Mouse (Mus musculus) CH12.LX (cell line): Measurements from ENCODE around the gene Rpl32. TPM values are rescaled to one million over a fixed set of nuclear protein-coding genes. Genes with fewer than 3 reads are reported as not detected.

Experiments
- DNase-seq: peaks from one replicate; pipeline ENCODE4 v3.0.0-alpha.2; 2013; ENCODE audit errors: extremely low read depth
- H3K27ac ChIP-seq: 2 replicates; pipeline ENCODE4 v1.5.1; 2012; ENCODE audit warnings: low read depth, mild to moderate bottlenecking, control low read depth, moderate library complexity; ENCODE audit not compliant: insufficient read depth
- H3K27me3 ChIP-seq: replicated peaks from 2 replicates; pipeline ENCODE3; 2012; ENCODE audit warnings: inconsistent platforms
- H3K36me3 ChIP-seq, 2 experiments: replicated peaks in 1 of 2; 2 replicates each; pipeline versions ENCODE3 to v1.6.1; 2012; ENCODE audit warnings: inconsistent platforms in 1 of 2, low read length in 1 of 2, mild to moderate bottlenecking in 1 of 2, mixed read lengths in 1 of 2, moderate library complexity in 1 of 2; ENCODE audit not compliant: control insufficient read depth in 1 of 2, insufficient read depth in 1 of 2
- H3K4me1 ChIP-seq, 2 experiments: 2 replicates each; pipeline ENCODE4 v1.6.1; 2012; ENCODE audit warnings: inconsistent platforms in 1 of 2, moderate library complexity in 1 of 2; ENCODE audit not compliant: insufficient read depth in 2 of 2, control insufficient read depth in 1 of 2
- H3K4me2 ChIP-seq: 2 replicates; pipeline ENCODE4 v1.6.1; 2012; ENCODE audit warnings: low read depth, mild to moderate bottlenecking, control low read depth; ENCODE audit not compliant: poor library complexity, insufficient read depth, severe bottlenecking
- H3K4me3 ChIP-seq, 3 experiments: fragments of 150-350 bp in 1 of 3; sonication (generic) in 1 of 3; replicated peaks in 1 of 3; 2 replicates each; pipeline versions ENCODE3 to v1.5.1; 2011 to 2012; ENCODE audit warnings: low read depth in 2 of 3, low read length in 2 of 3, mild to moderate bottlenecking in 2 of 3, moderate library complexity in 2 of 3, control low read depth in 1 of 3, improper control_type of control experiment in 1 of 3, inconsistent platforms in 1 of 3, mixed read lengths in 1 of 3; ENCODE audit not compliant: poor library complexity in 1 of 3
- H3K79me2 ChIP-seq: replicated peaks from 2 replicates; pipeline ENCODE4 v1.6.1; 2012; ENCODE audit warnings: mild to moderate bottlenecking, moderate library complexity; ENCODE audit not compliant: control insufficient read depth, poor library complexity, insufficient read depth, severe bottlenecking; ENCODE audit errors: extremely low read depth
- H3K9ac ChIP-seq: 2 replicates; pipeline ENCODE4 v1.6.1; 2012; ENCODE audit warnings: low read depth, mild to moderate bottlenecking, control low read depth, moderate library complexity; ENCODE audit not compliant: insufficient read depth
- H3K9me3 ChIP-seq: replicated peaks from 2 replicates; pipeline ENCODE3; 2012; ENCODE audit warnings: low read length, inconsistent platforms, mixed read lengths
- CHD1 ChIP-seq: IDR thresholded peaks from 2 replicates; pipeline ENCODE4 v1.6.1; 2012; ENCODE audit warnings: low read depth, low read length, improper control_type of control experiment, inconsistent platforms
- CTCF ChIP-seq, 2 experiments: IDR thresholded peaks in 1 of 2; conservative IDR thresholded peaks in 1 of 2; 2 replicates each; pipeline ENCODE4 v1.5.1; 2011 to 2012; ENCODE audit warnings: low read depth in 2 of 2, low read length in 2 of 2, improper control_type of control experiment in 1 of 2, inconsistent platforms in 1 of 2, mild to moderate bottlenecking in 1 of 2, moderate library complexity in 1 of 2
- E2F4 ChIP-seq: IDR thresholded peaks from 2 replicates; pipeline ENCODE4 v1.6.1; 2011; ENCODE audit warnings: low read depth, low read length, improper control_type of control experiment; ENCODE audit not compliant: insufficient replicate concordance
- ELF1 ChIP-seq: IDR thresholded peaks from 2 replicates; pipeline ENCODE4 v1.6.1; 2014; ENCODE audit warnings: low read depth, mild to moderate bottlenecking, inconsistent platforms, low read length, improper control_type of control experiment
- ETS1 ChIP-seq: conservative IDR thresholded peaks from 2 replicates; pipeline ENCODE4 v1.6.1; 2012; ENCODE audit warnings: low read depth, mild to moderate bottlenecking, inconsistent platforms, low read length, improper control_type of control experiment, moderate library complexity
- GABPA ChIP-seq: IDR thresholded peaks from 2 replicates; pipeline ENCODE4 v1.6.1; 2012; ENCODE audit warnings: low read depth, low read length, improper control_type of control experiment, inconsistent platforms; ENCODE audit not compliant: insufficient replicate concordance
- HCFC1 ChIP-seq: IDR thresholded peaks from 2 replicates; pipeline ENCODE4 v1.6.1; 2012; ENCODE audit warnings: low read depth, mild to moderate bottlenecking, inconsistent platforms, low read length, improper control_type of control experiment
- IRF4 ChIP-seq: IDR thresholded peaks from 2 replicates; pipeline ENCODE4 v1.6.1; 2014; ENCODE audit warnings: low read depth, mild to moderate bottlenecking, inconsistent platforms, low read length, improper control_type of control experiment
- JUND ChIP-seq: conservative IDR thresholded peaks from 2 replicates; pipeline ENCODE4 v1.6.1; 2011; ENCODE audit warnings: low read depth, low read length, improper control_type of control experiment
- KAT2A ChIP-seq: IDR thresholded peaks from 2 replicates; pipeline ENCODE4 v1.6.1; 2012; ENCODE audit warnings: low read length, improper control_type of control experiment, inconsistent platforms; ENCODE audit not compliant: insufficient replicate concordance
- MAX ChIP-seq: IDR thresholded peaks from 2 replicates; pipeline ENCODE4 v1.6.1; 2011; ENCODE audit warnings: low read length, improper control_type of control experiment
- MAZ ChIP-seq: IDR thresholded peaks from 2 replicates; pipeline ENCODE4 v1.6.1; 2012; ENCODE audit warnings: low read depth, mild to moderate bottlenecking, inconsistent platforms, low read length, improper control_type of control experiment, moderate library complexity
- MXI1 ChIP-seq: IDR thresholded peaks from 2 replicates; pipeline ENCODE4 v1.6.1; 2011; ENCODE audit warnings: mild to moderate bottlenecking, low read depth, low read length, improper control_type of control experiment
- MYC ChIP-seq: IDR thresholded peaks from 2 replicates; pipeline ENCODE4 v1.6.1; 2011; ENCODE audit warnings: low read depth, mild to moderate bottlenecking, improper control_type of control experiment, low read length
- NELFE ChIP-seq: IDR thresholded peaks from 2 replicates; pipeline ENCODE4 v1.6.1; 2011; ENCODE audit warnings: low read depth, low read length, improper control_type of control experiment
- NRF1 ChIP-seq: IDR thresholded peaks from 2 replicates; pipeline ENCODE4 v1.6.1; 2014; ENCODE audit warnings: low read depth, mild to moderate bottlenecking, inconsistent platforms, low read length, improper control_type of control experiment, moderate library complexity
- PAX5 ChIP-seq: IDR thresholded peaks from 2 replicates; pipeline ENCODE4 v1.6.1; 2012; ENCODE audit warnings: low read length, inconsistent platforms, mixed read lengths
- POLR2A ChIP-seq: IDR thresholded peaks from 2 replicates; pipeline ENCODE4 v1.6.1; 2011; ENCODE audit warnings: low read depth, mild to moderate bottlenecking, improper control_type of control experiment, low read length
- POLR2AphosphoS2 ChIP-seq: IDR thresholded peaks from 2 replicates; pipeline ENCODE4 v1.6.1; 2011; ENCODE audit warnings: low read depth, low read length, improper control_type of control experiment
- RAD21 ChIP-seq: IDR thresholded peaks from 2 replicates; pipeline ENCODE4 v1.6.1; 2011; ENCODE audit warnings: low read depth, mild to moderate bottlenecking, low read length, improper control_type of control experiment, moderate library complexity
- SIN3A ChIP-seq: IDR thresholded peaks from 2 replicates; pipeline ENCODE4 v1.6.1; 2012; ENCODE audit warnings: low read length, improper control_type of control experiment, inconsistent platforms
- TBP ChIP-seq: conservative IDR thresholded peaks from 2 replicates; pipeline ENCODE4 v1.6.1; 2011; ENCODE audit warnings: low read depth, low read length, improper control_type of control experiment
- TCF12 ChIP-seq: IDR thresholded peaks from 2 replicates; pipeline ENCODE4 v1.6.1; 2014; ENCODE audit warnings: low read depth, mild to moderate bottlenecking, inconsistent platforms, low read length, improper control_type of control experiment
- USF1 ChIP-seq: IDR thresholded peaks from 2 replicates; pipeline ENCODE4 v1.6.1; 2014; ENCODE audit warnings: low read depth, mild to moderate bottlenecking, inconsistent platforms, low read length, improper control_type of control experiment
- ZKSCAN1 ChIP-seq: IDR thresholded peaks from 2 replicates; pipeline ENCODE4 v1.6.1; 2012; ENCODE audit warnings: low read depth, inconsistent platforms, low read length, improper control_type of control experiment, borderline replicate concordance
- ZMIZ1 ChIP-seq: IDR thresholded peaks from 2 replicates; pipeline ENCODE4 v1.6.1; 2012; ENCODE audit warnings: low read depth, mild to moderate bottlenecking, inconsistent platforms, low read length, improper control_type of control experiment
- ZNF384 ChIP-seq: IDR thresholded peaks from 2 replicates; pipeline ENCODE4 v1.6.1; 2012; ENCODE audit warnings: low read depth, low read length, improper control_type of control experiment, inconsistent platforms
- dilution Hi-C: fragments of 300-500 bp; cut with MboI; formaldehyde crosslinking; loops from 2 replicates; pipeline ENCODE4 v1.14.3; 2020; ENCODE audit warnings: low sequenced_read_pairs; ENCODE audit not compliant: extremely low pct_unique_long_range_greater_than_20kb, extremely low pct_ligation_motif_present
- in situ Hi-C: fragments of 300-500 bp; cut with MboI; formaldehyde crosslinking; loops from 3 replicates; pipeline ENCODE4 v1.14.3; 2019; ENCODE audit warnings: low sequenced_read_pairs, low pct_ligation_motif_present, low pct_unique_long_range_greater_than_20kb, mixed read lengths
- polyA plus RNA-seq: library from polyadenylated mRNA; unstranded; fragments of >175 nt; gene quantifications from 2 replicates; pipeline ENCODE4 v1.2.1, GENCODE M21; 2012; ENCODE audit warnings: low read depth; ENCODE audit not compliant: insufficient read length
- total RNA-seq, 2 experiments: library from RNA; depleted of rRNA; stranded (reverse); fragments of 300-350 nt in 1 of 2; fragments of >200 nt in 1 of 2; gene quantifications; 2 replicates each; pipeline ENCODE4 v1.2.3; 2012 to 2014

Gene Rpl32
- total RNA-seq (2012; rRNA removed), result 5,179 and 5,276 TPM in 2 replicates
- total RNA-seq (2014; rRNA removed), result 7,033 and 7,473 TPM in 2 replicates
- polyA plus RNA-seq, result 3,370 and 3,898 TPM in 2 replicates

DNA sequence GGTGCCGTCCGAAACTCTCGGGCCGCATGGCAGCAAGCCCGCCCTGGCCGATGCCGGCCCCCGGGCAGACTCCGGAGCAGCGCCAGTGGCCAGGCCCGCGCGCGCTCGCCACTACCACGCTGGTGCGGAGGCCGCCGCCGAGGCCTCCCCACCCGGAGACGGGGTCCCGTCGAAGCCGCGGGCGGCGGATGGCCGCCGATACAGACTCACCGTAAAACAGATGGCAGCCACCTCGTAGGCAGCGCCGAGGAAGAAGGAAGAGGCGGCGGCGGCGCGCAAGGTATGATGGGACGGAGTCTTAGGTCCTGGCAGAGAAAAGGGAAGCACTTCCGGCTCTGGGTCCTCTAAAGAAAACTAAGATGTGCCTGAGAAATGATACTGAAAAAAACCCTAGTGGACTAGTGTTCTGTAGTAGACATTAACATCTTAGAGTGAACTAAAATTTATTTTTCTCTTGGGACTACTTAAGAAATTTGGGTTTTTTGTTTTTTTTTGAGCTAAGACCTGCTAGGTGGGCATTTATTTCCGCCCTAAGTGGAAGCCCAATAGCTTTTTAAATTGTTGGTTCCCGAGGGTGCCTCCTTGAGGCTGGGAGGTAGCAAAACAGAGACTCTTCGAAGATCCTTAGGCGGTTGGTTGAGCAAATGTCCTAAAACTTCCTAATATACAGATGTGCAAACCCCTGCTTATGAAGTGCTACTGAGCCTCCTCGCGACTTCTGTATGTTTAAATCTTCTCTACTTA lies at the start of gene Rpl32:
Gene Rpl32 (minus strand): TSS at position 260 of the 744 bp plus-strand sequence.
- no peaks in the 10 kb centered on the region for H3K27me3 ChIP-seq
- peak; percentile 91 for DNase-seq
- peaks cover 37 to 69% of the 10 kb centered on the region in 2 experiments for H3K36me3 ChIP-seq
- peak within 1 kb of the TSS; percentile 73 for H3K27ac ChIP-seq
- H3K79me2 ChIP-seq, result peaks cover 40% of the 10 kb centered on the region
- H3K4me3 ChIP-seq, result peak within 1 kb of the TSS; percentile 90 to 100 (median 93)
- in situ Hi-C loops (no loop called here), dilution Hi-C loops (no loop called here)
- 0 out of 2 replicates have a peak, but pooled peaks have one; percentile 32 for TF ChIP-seq E2F4
- TF ChIP-seq CHD1, result no peak
- peak; percentile 97 for TF ChIP-seq NELFE
- peak; percentile 85 for TF ChIP-seq ZMIZ1
- peak; percentile 90 for TF ChIP-seq HCFC1
- TF ChIP-seq PAX5, result no peak
- TF ChIP-seq POLR2A, result peak; percentile 94
- TF ChIP-seq ZNF384, result peak; percentile 44
- TF ChIP-seq IRF4, result no peak
- TF ChIP-seq ZKSCAN1, result no peak
- TF ChIP-seq KAT2A, result peak; percentile 92; the same call in 1 of the 2 replicates
- peak; percentile 84 for TF ChIP-seq MAX
- TF ChIP-seq ELF1, result peak; percentile 98
- peak; percentile 71 for TF ChIP-seq GABPA
- TF ChIP-seq POLR2AphosphoS2, result no peak; the same call in 1 of the 2 replicates
- peak; percentile 30; the same call in 1 of the 2 replicates for TF ChIP-seq NRF1
- 0 out of 2 replicates have a peak, but pooled peaks have one; percentile 10 for TF ChIP-seq JUND
- TF ChIP-seq TCF12, result peak; percentile 85
- peak; percentile 97 for TF ChIP-seq SIN3A
- peak; percentile 8 to 75; a peak in 2 of 4 replicates for TF ChIP-seq CTCF (conservative IDR thresholded peaks at IDR 0.05 in 1 of 2, IDR thresholded peaks at IDR 0.05 in 1 of 2; ENCODE audit: low read depth in 2 of 2, low read length in 2 of 2)
- peak; percentile 75 for TF ChIP-seq MXI1
- no peak for TF ChIP-seq MAZ
- TF ChIP-seq TBP, result peak; percentile 96
- TF ChIP-seq RAD21, result no peak
- peak; percentile 94 for TF ChIP-seq MYC
- TF ChIP-seq USF1, result no peak
- TF ChIP-seq ETS1, result 0 out of 2 replicates have a peak, but pooled peaks have one; percentile 8
- peaks cover 2 to 28% of the 10 kb centered on the region in 2 experiments for H3K4me1 ChIP-seq
- H3K9ac ChIP-seq, result peak within 1 kb of the TSS; percentile 100
- H3K4me2 ChIP-seq, result peak within 1 kb of the TSS; percentile 71; the same call in 1 of the 2 replicates
- no peaks in the 10 kb centered on the region for H3K9me3 ChIP-seq
